Mouse (Mus musculus): ENCODE data around the gene Timm23. TPM values are rescaled to one million over a fixed set of nuclear protein-coding genes. Genes with fewer than 3 reads are reported as not detected.
"Not testable (repeated sequence)": the region's sequence is repeated elsewhere in the genome, so short reads cannot be mapped to it uniquely, and the experiment has no call there.

Gene Timm23
- total RNA-seq, 2 experiments from 2014 or later = 173 to 190 TPM

DNA sequence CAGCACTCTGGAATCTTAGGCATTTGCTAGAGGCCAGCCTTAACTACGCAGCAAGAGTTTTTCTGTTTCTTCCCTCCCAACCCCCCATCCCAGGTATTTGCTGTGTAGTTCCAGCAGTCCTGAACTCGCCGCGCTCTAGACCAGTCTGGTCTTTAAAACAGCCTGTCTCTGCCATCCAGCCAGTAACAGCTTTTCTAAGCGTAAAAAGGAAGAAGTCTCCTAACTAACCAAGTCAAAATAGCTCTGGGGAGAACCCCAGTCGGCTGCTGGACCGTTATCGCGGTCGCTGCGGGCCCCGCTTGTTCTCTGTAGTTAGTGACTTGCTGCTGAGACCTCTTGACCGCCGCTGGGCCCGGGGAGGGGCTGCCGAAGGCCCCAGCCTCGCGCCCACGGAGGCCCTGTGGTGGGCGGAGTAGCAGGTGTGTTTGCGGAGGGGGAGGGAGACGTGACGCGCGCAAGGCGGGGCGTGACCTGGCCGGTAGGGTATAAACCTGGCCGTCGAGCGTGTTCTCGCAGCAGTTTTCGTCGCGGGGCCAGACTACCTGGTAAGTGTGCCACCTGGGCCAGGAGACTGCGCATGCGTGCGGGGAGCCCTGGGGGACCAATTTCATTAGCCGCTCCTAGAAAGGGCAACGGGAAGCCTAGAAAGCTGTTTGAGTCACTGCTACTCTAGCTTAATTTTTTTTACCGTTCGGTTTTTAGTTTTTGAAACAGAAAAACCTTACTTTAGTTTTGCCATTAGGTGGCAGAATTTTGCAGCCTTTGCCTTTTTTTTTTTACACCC lies 36.2 kb downstream of the Timm23 start:
- peak; percentile 55 for DNase-seq

- no peak for DNase-seq
Observed at GRCm38 (mm10) chr14:32164173-32165051, 37.3 kb downstream of the Timm23 start.

GRCm38 (mm10) chr14:32163203-32163888 lies 38.4 kb downstream of the Timm23 start:
- DNase-seq = no peak

GRCm38 (mm10) chr14:32162231-32162630 lies 39.5 kb downstream of the Timm23 start:
- no peak for DNase-seq

DNA sequence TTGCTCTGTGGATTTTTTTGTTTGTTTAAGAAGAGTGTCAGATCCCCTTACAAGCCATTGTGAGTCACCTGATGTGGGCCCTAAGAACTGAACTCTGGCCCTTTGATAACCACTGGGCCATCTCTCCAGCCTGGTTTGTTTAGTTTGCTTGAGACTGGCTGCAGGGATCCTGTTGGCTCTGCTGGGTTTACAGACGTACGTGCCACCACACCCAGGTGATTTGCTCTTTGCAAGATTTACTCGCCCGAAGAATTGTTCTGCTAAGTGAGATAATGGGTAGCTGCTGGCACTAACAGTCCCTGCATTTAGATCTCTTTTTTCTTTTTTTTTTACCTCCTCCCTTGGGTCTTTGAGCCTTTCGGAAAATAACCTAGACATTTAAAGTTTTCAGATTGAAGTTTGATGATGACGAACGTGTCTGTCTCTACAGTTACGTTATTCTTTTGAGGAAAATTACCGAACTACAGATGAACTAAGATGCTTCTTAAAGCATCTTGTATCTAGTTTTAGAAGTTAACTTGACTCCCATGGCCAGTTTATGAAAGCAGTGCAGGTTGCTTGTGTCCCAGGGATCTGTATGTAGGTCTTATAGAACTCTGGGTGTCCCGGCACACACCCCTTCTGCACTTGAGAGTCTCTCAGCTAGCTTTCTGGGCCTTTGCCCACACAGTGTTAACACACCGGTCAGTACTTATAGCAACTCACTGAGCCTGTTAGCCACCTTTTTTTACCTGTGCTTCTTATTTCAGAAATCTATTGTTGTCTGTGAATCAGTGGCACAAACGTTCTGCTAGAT lies 40.4 kb downstream of the Timm23 start:
- no peak for DNase-seq

GRCm38 (mm10) chr14:32160563-32160962 lies 41.1 kb downstream of the Timm23 start:
- DNase-seq = no peak

- peak; percentile 95 for DNase-seq
Observed at GRCm38 (mm10) chr14:32159690-32160246, 41.9 kb downstream of the Timm23 start, which contains the start of gene Ncoa4. Gene Ncoa4, plus strand, starts transcription at chr14:32159865.

GRCm38 (mm10) chr14:32159150-32159670 lies 42.5 kb downstream of the Timm23 start:
- DNase-seq = peak; percentile 9

DNA sequence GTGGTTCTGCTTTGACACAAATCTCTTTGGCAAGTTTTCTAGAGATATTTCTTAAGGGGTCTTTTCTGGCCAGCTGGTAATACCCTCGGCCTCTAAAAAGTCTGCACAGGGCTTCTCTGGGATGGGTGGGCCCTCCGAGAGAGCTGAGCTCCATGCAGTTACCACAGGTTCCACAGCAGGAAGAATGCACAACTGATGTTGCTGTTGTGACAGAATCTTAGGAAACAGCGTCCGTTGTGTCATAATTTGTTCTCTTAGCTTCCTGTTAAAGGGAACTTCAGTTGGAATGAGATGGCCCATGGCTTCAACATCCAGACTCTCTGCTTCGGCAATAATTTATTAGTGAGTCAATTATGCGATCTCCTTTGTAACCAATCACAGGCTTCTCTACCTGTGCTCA lies 46.9 kb downstream of the Timm23 start:
- no peak for DNase-seq

DNA sequence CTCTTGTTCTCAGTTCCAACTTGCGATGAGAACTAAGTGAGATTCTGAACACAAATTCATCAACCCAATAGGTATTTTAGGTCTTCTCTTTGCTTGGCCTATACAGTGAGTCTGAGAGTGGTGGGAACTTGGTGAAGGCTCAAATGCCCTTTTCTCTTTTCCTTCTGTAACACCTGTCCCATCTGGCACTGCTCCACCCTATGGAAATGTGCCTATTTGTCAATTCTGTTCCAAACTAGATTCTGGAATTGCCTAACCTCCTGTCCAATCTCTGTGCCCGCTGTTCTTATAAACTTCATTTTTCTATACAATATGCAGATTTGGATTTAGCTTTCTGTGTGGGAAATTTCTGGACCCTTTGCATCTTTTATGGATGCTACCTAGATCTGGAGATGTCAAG lies 48.5 kb downstream of the Timm23 start:
- DNase-seq = no peak

- DNase-seq = no peak
Observed at GRCm38 (mm10) chr14:32152243-32152965, 49.3 kb downstream of the Timm23 start.

- no peak for DNase-seq
Observed at GRCm38 (mm10) chr14:32150872-32151271, 50.8 kb downstream of the Timm23 start.

DNA sequence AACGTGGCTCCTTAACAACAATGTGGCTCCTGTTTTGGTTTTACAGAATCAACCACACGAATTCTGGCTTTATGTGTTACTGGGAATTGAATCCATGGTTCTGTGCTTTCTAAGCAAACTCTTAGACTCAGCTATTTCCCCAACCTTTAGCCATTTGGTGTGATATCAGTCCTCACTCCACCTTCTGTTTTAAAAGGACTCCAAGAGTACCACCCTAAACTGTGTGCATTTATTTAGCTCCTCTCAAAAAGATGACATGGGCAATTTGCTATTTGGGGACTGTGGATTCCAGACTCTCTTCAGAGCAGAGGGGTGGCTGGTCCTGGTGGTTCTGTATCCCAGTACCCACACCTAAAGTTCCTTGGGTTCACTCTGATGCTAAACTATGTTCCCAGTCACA lies 55.1 kb downstream of the Timm23 start:
- no peak for DNase-seq

- no peak for DNase-seq
Observed at GRCm38 (mm10) chr14:32145809-32146511, 55.7 kb downstream of the Timm23 start.

GRCm38 (mm10) chr14:32145401-32145800 lies 56.3 kb downstream of the Timm23 start:
- DNase-seq = no peak

- DNase-seq = no peak
Observed at GRCm38 (mm10) chr14:32144734-32145133, 57.0 kb downstream of the Timm23 start.

GRCm38 (mm10) chr14:32141723-32142122 lies 60.0 kb downstream of the Timm23 start, which contains the start of gene Msmb:
Gene Msmb, plus strand, starts transcription at chr14:32142023.
- DNase-seq = no peak

- DNase-seq = no peak
Observed at GRCm38 (mm10) chr14:32140359-32140965, 61.2 kb downstream of the Timm23 start.

GRCm38 (mm10) chr14:32136467-32136866 lies 65.2 kb downstream of the Timm23 start:
- not testable (repeated sequence) for DNase-seq
